Mouse (Mus musculus) midbrain, embryonic 11.5 days (tissue): ENCODE measurements around the gene 9230102O04Rik. TPM values are rescaled to one million over a fixed set of nuclear protein-coding genes. Genes with fewer than 3 reads are reported as not detected.
A peak's percentile ranks its signal among the peaks of the same experiment; 100 is the strongest.

Source experiments
- ATAC-seq: fragments of 200-750 bp; cut with Nextera tagmentation; 2 replicates; pipeline ENCODE4 v1.8.0; 2017; ENCODE audit warnings: moderate TSS enrichment, moderate library complexity; ENCODE audit not compliant: low FRiP score
- DNase-seq: peaks from one replicate; pipeline ENCODE4 v3.0.0; 2015; ENCODE audit warnings: low spot score; ENCODE audit errors: missing footprints
- H3K27ac ChIP-seq: fragments of 300-500 bp; sonication (generic); 2 replicates; pipeline ENCODE4 v1.5.1; 2014; ENCODE audit warnings: low read depth, low read length
- H3K27me3 ChIP-seq: fragments of 300-500 bp; sonication (generic); 2 replicates; pipeline ENCODE4 v1.6.1; 2014; ENCODE audit warnings: mild to moderate bottlenecking, low read length, moderate library complexity, mixed read lengths; ENCODE audit not compliant: control insufficient read depth, insufficient read depth
- H3K36me3 ChIP-seq: fragments of 300-500 bp; sonication (generic); 2 replicates; pipeline ENCODE4 v1.6.1; 2014; ENCODE audit warnings: mild to moderate bottlenecking, low read length, moderate library complexity, mixed read lengths; ENCODE audit not compliant: control insufficient read depth, insufficient read depth
- H3K4me1 ChIP-seq: fragments of 300-500 bp; sonication (generic); 2 replicates; pipeline ENCODE4 v1.6.1; 2014; ENCODE audit warnings: low read length; ENCODE audit not compliant: control insufficient read depth, insufficient read depth
- H3K4me2 ChIP-seq: fragments of 300-500 bp; sonication (generic); 2 replicates; pipeline ENCODE4 v1.6.1; 2014; ENCODE audit warnings: mild to moderate bottlenecking, moderate library complexity
- H3K4me3 ChIP-seq: fragments of 300-500 bp; sonication (generic); 2 replicates; pipeline ENCODE4 v1.5.1; 2014; ENCODE audit warnings: low read depth, low read length
- H3K9ac ChIP-seq: fragments of 300-500 bp; sonication (generic); 2 replicates; pipeline ENCODE4 v1.6.1; 2014; ENCODE audit warnings: low read length
- H3K9me3 ChIP-seq: fragments of 300-500 bp; sonication (generic); 2 replicates; pipeline ENCODE4 v1.6.1; 2016; ENCODE audit warnings: low read length; ENCODE audit not compliant: control insufficient read depth
- WGBS: fragments of 180-500 bp; shearing (Covaris S2); extraction: QIAGEN DNeasy Blood & Tissue Kit; methylation state at CpG from one replicate; pipeline ENCODE4 v1.1.7; 2014; 5-methylcytosine and 5-hydroxymethylcytosine counted together
- polyA plus RNA-seq: library from polyadenylated mRNA; unstranded; fragments of >200 nt; fragmentation: Nextera tagmentation; extraction: Ambion mirVana; gene quantifications from 2 replicates; pipeline ENCODE4 v1.2.1, GENCODE M21; 2014

9230102O04Rik gene
- polyA plus RNA-seq, 1 experiment from 2014 or later = 1.4 TPM

GRCm38 (mm10) chr2:9876621-9877325, 12.6 kb downstream of the 9230102O04Rik start:
- H3K4me1 ChIP-seq = peaks cover 21% of the 10 kb centered on the region
- H3K27me3 ChIP-seq = peaks cover 86% of the 10 kb centered on the region
- H3K9me3 ChIP-seq = no peaks in the 10 kb centered on the region
- no peaks in the 10 kb centered on the region for H3K36me3 ChIP-seq
- peak overlapping the region; percentile 61; the same call in 1 of the 2 replicates for H3K27ac ChIP-seq
- H3K9ac ChIP-seq = peak overlapping the region; percentile 52
- H3K4me2 ChIP-seq = peak overlapping the region; percentile 8; the same call in 1 of the 2 replicates
- peak overlapping the region; percentile 46 for H3K4me3 ChIP-seq
- DNase-seq = peak; percentile 97
- under 1% methylated on average over 31 of the region's 31 CpGs for WGBS
- no peak for ATAC-seq

GRCm38 (mm10) chr2:9875676-9876357, 13.5 kb downstream of the 9230102O04Rik start:
- Histone ChIP-seq H3K9ac (no peak overlapping the region; the same call in 1 of the 2 replicates), H3K4me1 (peaks cover 15% of the 10 kb centered on the region), H3K9me3 (no peaks in the 10 kb centered on the region), H3K4me2 (no peak overlapping the region), H3K27ac (no peak overlapping the region), H3K36me3 (no peaks in the 10 kb centered on the region), H3K27me3 (peaks cover 85% of the 10 kb centered on the region), H3K4me3 (peak overlapping the region; percentile 46; the same call in 1 of the 2 replicates)
- WGBS = 4% methylated on average over 12 of the region's 12 CpGs
- DNase-seq = peak; percentile 92
- no peak for ATAC-seq

- no peak overlapping the region; the same call in 1 of the 2 replicates for H3K27ac ChIP-seq
- H3K9ac ChIP-seq = no peak overlapping the region; the same call in 1 of the 2 replicates
- 2% methylated on average over 4 of the region's 4 CpGs for WGBS
- H3K36me3 ChIP-seq = no peaks in the 10 kb centered on the region
- peak; percentile 95 for DNase-seq
- ATAC-seq = no peak
- no peaks in the 10 kb centered on the region for H3K9me3 ChIP-seq
- H3K4me2 ChIP-seq = peak overlapping the region; percentile 22; the same call in 1 of the 2 replicates
- peak overlapping the region; percentile 22 for H3K4me3 ChIP-seq
- H3K27me3 ChIP-seq = peaks cover 80% of the 10 kb centered on the region
- peaks cover 15% of the 10 kb centered on the region for H3K4me1 ChIP-seq
Observed at GRCm38 (mm10) chr2:9875220-9875619, 14.1 kb downstream of the 9230102O04Rik start.

- Histone ChIP-seq H3K9ac (peak overlapping the region; percentile 30), H3K9me3 (no peaks in the 10 kb centered on the region), H3K4me3 (peak overlapping the region; percentile 22), H3K4me1 (peaks cover 15% of the 10 kb centered on the region), H3K27me3 (peaks cover 79% of the 10 kb centered on the region), H3K36me3 (no peaks in the 10 kb centered on the region), H3K4me2 (peak overlapping the region; percentile 22; the same call in 1 of the 2 replicates), H3K27ac (peak overlapping the region; percentile 25; the same call in 1 of the 2 replicates)
- DNase-seq (peak; percentile 90), ATAC-seq (no peak)
- WGBS = 2% methylated on average over 39 of the region's 39 CpGs
Observed at GRCm38 (mm10) chr2:9874467-9875219, 14.7 kb downstream of the 9230102O04Rik start.

- ATAC-seq (no peak), DNase-seq (peak; percentile 92)
- H3K9ac ChIP-seq = no peak overlapping the region
- 7% methylated on average over 2 of the region's 2 CpGs for WGBS
- peaks cover 15% of the 10 kb centered on the region for H3K4me1 ChIP-seq
- no peaks in the 10 kb centered on the region for H3K36me3 ChIP-seq
- peaks cover 79% of the 10 kb centered on the region for H3K27me3 ChIP-seq
- H3K9me3 ChIP-seq = no peaks in the 10 kb centered on the region
- peak overlapping the region; percentile 11 for H3K4me3 ChIP-seq
- H3K27ac ChIP-seq = no peak overlapping the region
- H3K4me2 ChIP-seq = peak overlapping the region; percentile 20; the same call in 1 of the 2 replicates
Observed at GRCm38 (mm10) chr2:9873757-9874156, 15.6 kb downstream of the 9230102O04Rik start.

GRCm38 (mm10) chr2:9872682-9873081, 16.7 kb downstream of the 9230102O04Rik start:
- DNase-seq (peak; percentile 90), ATAC-seq (peak; percentile 16; the same call in 1 of the 2 replicates)
- Histone ChIP-seq H3K36me3 (no peaks in the 10 kb centered on the region), H3K9ac (no peak overlapping the region; the same call in 1 of the 2 replicates), H3K4me2 (peak overlapping the region; percentile 16), H3K9me3 (no peaks in the 10 kb centered on the region), H3K27ac (no peak overlapping the region), H3K4me3 (peak overlapping the region; percentile 5; the same call in 1 of the 2 replicates), H3K4me1 (peaks cover 13% of the 10 kb centered on the region; the same call in 1 of the 2 replicates), H3K27me3 (peaks cover 71% of the 10 kb centered on the region)
- under 1% methylated on average over 12 of the region's 12 CpGs for WGBS

- no peaks in the 10 kb centered on the region for H3K9me3 ChIP-seq
- no peak overlapping the region for H3K4me2 ChIP-seq
- no peak for DNase-seq
- H3K4me3 ChIP-seq = no peak overlapping the region
- no peak for ATAC-seq
- no peak overlapping the region for H3K27ac ChIP-seq
- WGBS = 6% methylated on average over 6 of the region's 6 CpGs
- H3K36me3 ChIP-seq = no peaks in the 10 kb centered on the region
- H3K27me3 ChIP-seq = peaks cover 62% of the 10 kb centered on the region
- H3K9ac ChIP-seq = no peak overlapping the region
- H3K4me1 ChIP-seq = peaks cover 13% of the 10 kb centered on the region; the same call in 1 of the 2 replicates
Observed at GRCm38 (mm10) chr2:9871798-9872197, 17.5 kb downstream of the 9230102O04Rik start.

GRCm38 (mm10) chr2:9871141-9871716, 18.1 kb downstream of the 9230102O04Rik start:
- Histone ChIP-seq H3K4me1 (peaks cover 13% of the 10 kb centered on the region; the same call in 1 of the 2 replicates), H3K27me3 (peaks cover 57% of the 10 kb centered on the region), H3K4me3 (no peak overlapping the region), H3K27ac (no peak overlapping the region), H3K9ac (no peak overlapping the region), H3K4me2 (no peak overlapping the region; the same call in 1 of the 2 replicates), H3K36me3 (no peaks in the 10 kb centered on the region), H3K9me3 (no peaks in the 10 kb centered on the region)
- peak; percentile 28; the same call in 1 of the 2 replicates for ATAC-seq
- WGBS = 19% methylated on average over 4 of the region's 4 CpGs
- peak; percentile 86 for DNase-seq
